Mouse (Mus musculus) hindbrain, embryonic 15.5 days (tissue): ENCODE results near the gene Fryl. TPM values are rescaled to one million over a fixed set of nuclear protein-coding genes. Genes with fewer than 3 reads are reported as not detected.
"Not testable (repeated sequence)": the region's sequence is repeated elsewhere in the genome, so short reads cannot be mapped to it uniquely, and the experiment has no call there.

ENCODE experiments used
- ATAC-seq: fragments of 200-750 bp; cut with Nextera tagmentation; 2 replicates; pipeline ENCODE4 v1.8.0; 2017; ENCODE audit warnings: low read depth, moderate number of reproducible peaks, moderate TSS enrichment; ENCODE audit not compliant: low FRiP score
- H3K27ac ChIP-seq: fragments of 300-500 bp; sonication (generic); replicated peaks from 2 replicates; pipeline ENCODE4 v1.5.1; 2015; ENCODE audit warnings: mild to moderate bottlenecking, inconsistent platforms
- H3K27me3 ChIP-seq: fragments of 300-500 bp; sonication (generic); 2 replicates; pipeline ENCODE4 v1.6.1; 2015; ENCODE audit warnings: control low read depth, inconsistent platforms
- H3K36me3 ChIP-seq: fragments of 300-500 bp; sonication (generic); 2 replicates; pipeline ENCODE4 v1.6.1; 2015; ENCODE audit warnings: control low read depth, inconsistent platforms
- H3K4me1 ChIP-seq: fragments of 300-500 bp; sonication (generic); replicated peaks from 2 replicates; pipeline ENCODE4 v1.6.1; 2015; ENCODE audit warnings: control low read depth, inconsistent platforms
- H3K4me2 ChIP-seq: fragments of 300-500 bp; sonication (generic); 2 replicates; pipeline ENCODE4 v1.6.1; 2015; ENCODE audit warnings: moderate library complexity, mild to moderate bottlenecking, inconsistent platforms
- H3K4me3 ChIP-seq: fragments of 300-500 bp; sonication (generic); 2 replicates; pipeline ENCODE4 v1.5.1; 2015; ENCODE audit warnings: mild to moderate bottlenecking, inconsistent platforms
- H3K9ac ChIP-seq: fragments of 300-500 bp; sonication (generic); 2 replicates; pipeline ENCODE4 v1.6.1; 2015; ENCODE audit warnings: inconsistent platforms
- H3K9me3 ChIP-seq: fragments of 300-500 bp; sonication (generic); 2 replicates; pipeline ENCODE4 v1.6.1; 2016; ENCODE audit warnings: control low read depth, inconsistent platforms
- WGBS: fragments of 180-500 bp; shearing (Covaris S2); methylation state at CpG from one replicate; pipeline ENCODE4 v1.1.7; 2015; 5-methylcytosine and 5-hydroxymethylcytosine counted together
- polyA plus RNA-seq: library from polyadenylated mRNA; unstranded; fragments of >200 nt; fragmentation: Nextera tagmentation; extraction: Ambion mirVana; gene quantifications from 2 replicates; pipeline ENCODE4 v1.2.1, GENCODE M21; 2015

The Fryl gene
- polyA plus RNA-seq, 1 experiment from 2014 or later, result 40.1 TPM

GRCm38 (mm10) chr5:73061506-73062155 is 194.8 kb downstream of the Fryl start:
- Histone ChIP-seq H3K27ac (0 out of 2 replicates have a peak overlapping the region, but pooled peaks have one; percentile 43), H3K4me1 (peaks cover 7% of the 10 kb centered on the region), H3K36me3 (peaks cover 16% of the 10 kb centered on the region), H3K27me3 (no peaks in the 10 kb centered on the region), H3K9me3 (no peaks in the 10 kb centered on the region), H3K4me3 (no peak overlapping the region), H3K4me2 (no peak overlapping the region), H3K9ac (no peak overlapping the region)
- WGBS, result 36% methylated on average over 11 of the region's 11 CpGs
- ATAC-seq, result peak; percentile 55; the same call in 1 of the 2 replicates

DNA sequence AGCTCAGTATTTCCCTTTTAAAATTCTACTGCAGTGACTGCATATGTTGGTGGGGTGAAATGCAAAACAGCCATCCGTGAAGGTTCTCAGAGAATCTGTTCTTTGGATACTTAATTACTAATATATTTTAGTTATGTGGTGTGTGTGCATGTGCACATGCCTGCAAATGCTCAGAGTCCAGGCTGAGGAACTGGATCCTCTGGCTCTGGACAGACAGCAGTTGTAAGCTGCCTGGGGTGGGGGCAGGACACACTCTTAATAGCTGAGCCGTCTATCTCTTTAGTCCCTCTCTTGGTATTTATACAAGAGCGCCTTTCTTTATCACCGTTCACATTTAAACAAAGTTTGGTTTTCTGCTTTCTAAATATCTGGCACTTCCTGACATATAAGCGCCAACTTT is 199.5 kb downstream of the Fryl start:
- no peak for ATAC-seq
- no peak overlapping the region for H3K27ac ChIP-seq
- no peak overlapping the region for H3K9ac ChIP-seq
- H3K4me1 ChIP-seq, result peaks cover 6% of the 10 kb centered on the region
- no peak overlapping the region for H3K4me2 ChIP-seq
- no peaks in the 10 kb centered on the region for H3K9me3 ChIP-seq
- no peaks in the 10 kb centered on the region for H3K27me3 ChIP-seq
- H3K4me3 ChIP-seq, result no peak overlapping the region
- peaks cover 45% of the 10 kb centered on the region for H3K36me3 ChIP-seq
- WGBS, result 97% methylated on average over 5 of the region's 5 CpGs

GRCm38 (mm10) chr5:73056457-73056856 is 200.0 kb downstream of the Fryl start:
- Histone ChIP-seq H3K4me1 (peaks cover 1% of the 10 kb centered on the region), H3K9me3 (no peaks in the 10 kb centered on the region), H3K4me2 (no peak overlapping the region), H3K27ac (no peak overlapping the region), H3K36me3 (peaks cover 49% of the 10 kb centered on the region), H3K9ac (no peak overlapping the region), H3K27me3 (no peaks in the 10 kb centered on the region), H3K4me3 (no peak overlapping the region)
- no peak for ATAC-seq
- 90% methylated on average over 6 of the region's 6 CpGs for WGBS

GRCm38 (mm10) chr5:73053933-73054332 is 202.5 kb downstream of the Fryl start:
- H3K36me3 ChIP-seq, result peaks cover 75% of the 10 kb centered on the region
- ATAC-seq, result no peak
- H3K4me1 ChIP-seq, result no peaks in the 10 kb centered on the region
- H3K27me3 ChIP-seq, result no peaks in the 10 kb centered on the region
- WGBS, result 94% methylated on average over 8 of the region's 8 CpGs
- no peak overlapping the region for H3K4me3 ChIP-seq
- H3K9ac ChIP-seq, result no peak overlapping the region
- H3K27ac ChIP-seq, result no peak overlapping the region
- H3K4me2 ChIP-seq, result no peak overlapping the region
- no peaks in the 10 kb centered on the region for H3K9me3 ChIP-seq

DNA sequence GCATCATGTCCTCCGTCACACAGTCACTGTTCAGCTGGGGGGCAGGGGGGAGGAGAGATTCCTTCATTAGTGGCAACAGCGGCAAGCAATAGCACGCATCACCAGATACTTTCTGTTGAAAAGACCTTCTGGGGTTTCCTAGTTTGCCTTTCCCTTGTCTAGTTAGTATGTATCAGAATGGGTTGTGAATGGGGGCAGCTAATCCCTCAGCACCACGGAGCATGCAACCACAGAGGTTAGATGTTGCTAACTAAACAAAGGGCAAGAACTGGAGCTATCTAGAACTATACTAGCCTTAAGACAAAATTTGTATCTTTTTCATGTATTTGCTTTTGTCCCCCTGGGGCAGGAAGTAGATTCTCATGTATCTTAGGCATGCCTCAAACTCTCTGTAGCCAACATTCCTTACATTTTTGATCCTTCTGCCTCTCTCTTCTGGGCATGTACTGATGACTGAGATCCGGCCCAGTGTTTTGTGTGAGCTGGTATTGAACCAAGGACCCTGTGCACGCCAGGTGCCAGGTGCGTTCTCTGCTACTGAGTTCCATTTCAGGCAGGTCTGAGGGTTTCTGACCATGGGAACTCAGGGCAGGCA is 208.7 kb downstream of the Fryl start:
- Histone ChIP-seq H3K27me3 (no peaks in the 10 kb centered on the region), H3K27ac (no peak overlapping the region), H3K36me3 (peaks cover 90% of the 10 kb centered on the region), H3K4me1 (no peaks in the 10 kb centered on the region), H3K4me2 (no peak overlapping the region), H3K9ac (no peak overlapping the region), H3K9me3 (no peaks in the 10 kb centered on the region), H3K4me3 (no peak overlapping the region)
- 89% methylated on average over 7 of the region's 7 CpGs for WGBS
- no peak for ATAC-seq

- no peaks in the 10 kb centered on the region for H3K9me3 ChIP-seq
- no peaks in the 10 kb centered on the region for H3K4me1 ChIP-seq
- 97% methylated on average over 2 of the region's 2 CpGs for WGBS
- ATAC-seq, result no peak
- H3K9ac ChIP-seq, result no peak overlapping the region
- H3K27ac ChIP-seq, result no peak overlapping the region
- H3K27me3 ChIP-seq, result no peaks in the 10 kb centered on the region
- no peak overlapping the region for H3K4me2 ChIP-seq
- H3K36me3 ChIP-seq, result peaks cover 62% of the 10 kb centered on the region
- H3K4me3 ChIP-seq, result no peak overlapping the region
Observed at GRCm38 (mm10) chr5:73044055-73044454, 212.4 kb downstream of the Fryl start.

GRCm38 (mm10) chr5:73032481-73032880 is 223.9 kb downstream of the Fryl start:
- no peak overlapping the region for H3K9ac ChIP-seq
- 83% methylated on average over 11 of the region's 11 CpGs for WGBS
- H3K27ac ChIP-seq, result no peak overlapping the region
- no peaks in the 10 kb centered on the region for H3K27me3 ChIP-seq
- peaks cover 74% of the 10 kb centered on the region for H3K36me3 ChIP-seq
- no peaks in the 10 kb centered on the region for H3K9me3 ChIP-seq
- no peak overlapping the region for H3K4me3 ChIP-seq
- H3K4me1 ChIP-seq, result no peaks in the 10 kb centered on the region
- no peak for ATAC-seq
- H3K4me2 ChIP-seq, result no peak overlapping the region

GRCm38 (mm10) chr5:73028646-73029045 is 227.8 kb downstream of the Fryl start:
- Histone ChIP-seq H3K36me3 (peaks cover 61% of the 10 kb centered on the region), H3K27ac (no peak overlapping the region), H3K9me3 (no peaks in the 10 kb centered on the region), H3K27me3 (no peaks in the 10 kb centered on the region), H3K4me2 (no peak overlapping the region), H3K9ac (no peak overlapping the region), H3K4me3 (no peak overlapping the region), H3K4me1 (no peaks in the 10 kb centered on the region)
- WGBS, result 88% methylated on average over 13 of the region's 13 CpGs
- no peak for ATAC-seq

DNA sequence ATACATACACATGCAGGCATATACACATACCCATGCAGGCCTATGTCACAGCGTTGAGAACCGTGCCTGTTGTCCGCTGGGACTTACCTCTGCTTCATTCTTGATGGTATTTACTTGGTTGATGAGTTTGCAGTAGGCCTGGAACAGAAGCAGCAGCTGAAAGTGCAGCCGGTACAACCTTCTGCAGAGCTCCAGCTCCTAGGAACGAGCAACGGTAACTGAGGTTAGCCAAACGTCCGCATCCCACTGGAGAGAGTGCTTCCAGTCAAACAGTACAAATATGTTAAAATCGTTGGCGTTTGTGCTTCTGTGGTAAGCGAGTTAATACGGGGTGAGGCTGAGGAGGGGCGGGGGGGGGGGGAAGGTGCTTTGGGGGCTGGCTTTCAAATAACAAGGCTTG is 232.6 kb downstream of the Fryl start:
- no peak for ATAC-seq
- Histone ChIP-seq H3K36me3 (peaks cover 32% of the 10 kb centered on the region), H3K27me3 (no peaks in the 10 kb centered on the region), H3K4me3 (no peak overlapping the region), H3K4me2 (no peak overlapping the region), H3K4me1 (no peaks in the 10 kb centered on the region), H3K9me3 (no peaks in the 10 kb centered on the region), H3K27ac (no peak overlapping the region), H3K9ac (no peak overlapping the region)
- 94% methylated on average over 13 of the region's 13 CpGs for WGBS

GRCm38 (mm10) chr5:73014745-73015144 is 241.7 kb downstream of the Fryl start:
- Histone ChIP-seq H3K27me3 (0 out of 2 replicates have a peak, but pooled peaks cover 6% of the 10 kb centered on the region), H3K9me3 (no peaks in the 10 kb centered on the region), H3K4me1 (0 out of 2 replicates have a peak, but pooled peaks cover 8% of the 10 kb centered on the region), H3K4me2 (no peak overlapping the region), H3K27ac (no peak overlapping the region), H3K4me3 (no peak overlapping the region), H3K9ac (no peak overlapping the region), H3K36me3 (no peaks in the 10 kb centered on the region)
- ATAC-seq, result no peak
- WGBS, result 40% methylated on average over 9 of the region's 9 CpGs

- H3K4me3 ChIP-seq, result peak overlapping the region; percentile 38
- peak; percentile 65 for ATAC-seq
- not testable (repeated sequence) for H3K4me1 ChIP-seq, H3K36me3 ChIP-seq, H3K27me3 ChIP-seq, H3K9me3 ChIP-seq, H3K27ac ChIP-seq
- peak overlapping the region; percentile 68 for H3K4me2 ChIP-seq
- peak overlapping the region; percentile 13; the same call in 1 of the 2 replicates for H3K9ac ChIP-seq
- WGBS, result under 1% methylated on average over 53 of the region's 65 CpGs
Observed at GRCm38 (mm10) chr5:73013611-73014287, 242.7 kb downstream of the Fryl start.

GRCm38 (mm10) chr5:73012884-73013610 is 243.4 kb downstream of the Fryl start:
- not testable (repeated sequence) for H3K9ac ChIP-seq, H3K4me1 ChIP-seq, H3K27me3 ChIP-seq, H3K9me3 ChIP-seq, H3K27ac ChIP-seq, H3K36me3 ChIP-seq
- peak; percentile 65 for ATAC-seq
- Histone ChIP-seq H3K4me2 (peak overlapping the region; percentile 68), H3K4me3 (peak overlapping the region; percentile 38)
- 23% methylated on average over 25 of the region's 27 CpGs for WGBS
